Mouse (Mus musculus): Measurements from ENCODE around the gene Coro2b.
"Not testable (repeated sequence)": the region's sequence is repeated elsewhere in the genome, so short reads cannot be mapped to it uniquely, and the experiment has no call there.

The Coro2b gene

DNA sequence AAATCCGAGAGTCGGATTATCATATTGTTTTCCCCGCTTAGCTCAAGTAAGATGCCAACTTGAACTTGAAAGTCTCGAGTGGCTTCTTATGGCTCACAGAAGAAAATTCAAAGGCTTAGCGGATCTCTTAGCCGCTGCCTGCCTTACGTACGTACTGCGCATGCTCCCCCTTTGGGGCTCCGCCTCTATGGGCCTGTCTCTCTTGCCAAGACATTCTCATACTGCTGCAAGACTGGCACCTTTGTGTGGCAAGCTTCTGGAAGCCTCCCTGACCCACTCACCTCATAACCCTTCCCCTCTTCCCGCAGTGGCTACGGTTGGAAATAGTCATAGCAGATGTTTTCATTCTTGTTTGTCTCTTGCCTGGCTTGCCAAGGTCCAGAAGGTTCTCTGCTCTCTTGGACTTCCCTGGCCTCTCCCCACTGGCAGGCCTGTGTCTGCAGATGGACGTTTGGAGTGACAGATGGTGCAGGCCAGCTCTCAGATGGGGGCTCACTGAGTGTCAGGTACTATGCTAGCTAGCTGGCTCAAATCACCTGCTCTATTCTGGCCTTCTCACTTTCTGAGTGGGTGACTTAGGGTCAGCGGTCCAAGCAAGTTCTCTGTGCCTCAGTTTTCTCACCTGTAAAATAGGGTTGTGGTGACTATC is 65.2 kb downstream of the Coro2b start:
- no peak for DNase-seq (ENCODE audit: low spot score)

DNA sequence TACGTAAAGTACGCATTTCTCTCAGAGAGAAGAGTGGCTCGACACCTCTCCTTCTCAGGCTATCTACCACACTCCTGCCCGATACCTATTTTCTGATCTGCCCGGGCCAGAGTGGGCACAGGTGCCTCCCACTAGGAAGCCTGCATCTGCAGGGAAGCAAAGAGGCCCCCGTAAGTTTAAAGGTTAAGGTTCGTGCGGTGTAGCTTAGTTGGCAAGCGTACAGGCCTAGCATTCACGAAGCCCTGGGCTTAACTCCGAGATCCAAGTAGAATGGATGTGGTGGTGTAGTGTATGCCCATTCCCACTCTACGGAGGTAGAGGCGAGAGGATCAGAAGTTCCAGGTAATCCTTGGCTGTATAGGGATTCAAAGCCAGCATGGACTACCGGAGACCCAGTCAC is 65.8 kb downstream of the Coro2b start:
- no peak for DNase-seq (ENCODE audit: low spot score)

DNA sequence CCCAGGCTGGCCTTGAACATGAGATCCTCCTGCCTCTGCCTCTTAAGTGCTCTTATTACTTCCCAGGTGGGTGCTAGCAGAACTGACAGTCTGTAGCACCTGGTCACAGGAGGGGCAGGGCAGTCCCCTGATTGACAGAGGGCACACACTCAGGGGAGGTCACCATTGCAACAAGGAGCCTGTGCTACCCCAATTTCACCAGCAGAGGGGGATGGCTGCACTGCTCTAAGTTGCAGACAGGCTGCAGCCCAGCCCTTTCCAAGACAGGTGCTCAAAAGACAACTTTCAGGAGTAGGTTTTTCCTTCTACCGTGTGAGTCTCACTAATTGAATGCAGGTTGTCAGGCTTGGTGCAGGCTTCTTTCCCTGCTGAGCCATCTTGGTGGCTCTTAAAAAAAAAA is 66.4 kb downstream of the Coro2b start:
- peak; percentile 61 for DNase-seq (ENCODE audit: low spot score)

- no peak for DNase-seq (ENCODE audit: low spot score)
These were observed 67.1 kb downstream of the Coro2b start for GRCm38 (mm10) chr9:62469696-62470095.

GRCm38 (mm10) chr9:62469143-62469542 is 67.7 kb downstream of the Coro2b start:
- DNase-seq (ENCODE audit: low spot score) = no peak

DNA sequence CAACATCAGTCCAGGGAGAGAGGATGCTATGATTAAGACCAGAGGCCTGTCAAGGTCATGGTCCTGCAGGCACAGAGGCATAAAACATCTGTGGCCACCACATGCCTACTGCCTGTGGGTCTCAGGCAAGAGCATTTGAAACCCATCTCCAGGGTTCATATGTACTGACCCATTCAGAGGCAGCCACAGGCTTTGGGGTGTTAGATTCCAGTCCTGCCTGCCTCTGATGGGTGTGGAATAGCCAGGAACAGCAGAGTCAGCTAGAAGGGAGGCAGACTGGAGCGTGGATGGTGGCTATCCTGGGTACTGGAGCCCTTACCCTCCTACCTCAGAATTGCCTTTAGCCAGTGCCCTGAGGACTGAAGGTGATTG is 69.4 kb downstream of the Coro2b start:
- no peak for DNase-seq (ENCODE audit: low spot score)

- DNase-seq (ENCODE audit: low spot score) = no peak
These were observed 70.0 kb downstream of the Coro2b start for GRCm38 (mm10) chr9:62466742-62467412.

- DNase-seq (ENCODE audit: low spot score) = no peak
These were observed 70.8 kb downstream of the Coro2b start for GRCm38 (mm10) chr9:62466053-62466452.

DNA sequence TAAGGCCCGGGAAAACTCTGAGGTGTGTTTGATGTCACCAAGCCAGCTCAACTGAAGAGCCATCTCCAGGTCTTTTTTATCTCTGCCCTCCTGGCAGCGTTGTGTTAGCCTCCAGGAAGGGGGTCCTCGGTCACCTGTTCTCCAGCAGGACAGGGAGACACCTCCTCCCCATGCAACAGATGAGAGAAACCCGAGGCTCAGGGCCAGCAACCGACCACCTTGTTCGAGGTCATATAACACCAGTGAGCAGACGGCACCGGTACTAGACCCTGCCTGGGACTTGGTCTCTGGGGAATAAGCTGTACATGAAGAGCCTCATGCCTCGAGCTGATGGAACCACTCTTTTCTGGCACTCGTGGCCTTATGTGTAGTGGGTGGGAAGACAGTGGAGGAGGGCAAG is 72.1 kb downstream of the Coro2b start:
- DNase-seq (ENCODE audit: low spot score) = no peak

DNA sequence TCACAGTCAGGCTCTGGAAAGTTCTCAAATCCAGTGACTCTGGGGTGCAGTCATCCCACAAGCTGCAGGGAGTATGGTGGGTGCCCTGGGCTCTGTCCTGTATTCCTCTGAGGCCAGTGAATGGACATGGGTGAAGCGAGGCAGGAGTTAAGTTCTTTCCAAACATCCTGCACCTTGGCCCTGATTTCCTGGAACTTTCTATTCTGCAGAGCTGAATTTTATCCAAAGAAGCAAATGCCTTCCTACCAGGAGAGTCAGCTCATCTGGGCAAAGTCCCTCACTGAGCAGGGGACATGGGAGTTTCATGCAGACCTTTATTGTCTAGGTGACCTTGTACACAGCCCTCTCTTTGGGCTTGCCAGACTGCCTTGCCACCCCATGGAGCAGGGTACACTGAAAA is 75.1 kb downstream of the Coro2b start:
- peak; percentile 47 for DNase-seq (ENCODE audit: low spot score)

- DNase-seq (ENCODE audit: low spot score) = no peak
These were observed 75.7 kb downstream of the Coro2b start for GRCm38 (mm10) chr9:62461095-62461494.

DNA sequence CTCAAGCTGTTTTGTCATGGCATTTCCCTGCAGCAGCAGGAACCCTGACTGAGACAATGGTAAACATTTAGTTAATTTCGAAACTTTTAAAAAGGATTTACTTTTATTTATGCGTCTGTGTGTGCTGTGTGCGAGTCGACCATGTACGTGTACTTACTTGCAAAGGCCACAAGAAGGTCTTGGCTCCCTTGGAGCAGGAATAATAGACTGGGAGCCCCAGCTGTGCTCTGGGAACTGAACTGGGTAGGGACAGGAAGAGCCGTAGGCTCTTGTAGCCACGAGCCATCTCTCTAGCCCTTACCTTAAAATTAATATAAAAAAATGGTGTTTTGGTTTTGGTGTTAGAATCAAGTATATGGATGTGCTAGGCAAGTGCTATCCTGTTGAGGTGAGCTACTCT is 76.8 kb downstream of the Coro2b start:
- DNase-seq (ENCODE audit: low spot score) = no peak

- DNase-seq (ENCODE audit: low spot score) = no peak
These were observed 78.4 kb downstream of the Coro2b start for GRCm38 (mm10) chr9:62458457-62458856.

DNA sequence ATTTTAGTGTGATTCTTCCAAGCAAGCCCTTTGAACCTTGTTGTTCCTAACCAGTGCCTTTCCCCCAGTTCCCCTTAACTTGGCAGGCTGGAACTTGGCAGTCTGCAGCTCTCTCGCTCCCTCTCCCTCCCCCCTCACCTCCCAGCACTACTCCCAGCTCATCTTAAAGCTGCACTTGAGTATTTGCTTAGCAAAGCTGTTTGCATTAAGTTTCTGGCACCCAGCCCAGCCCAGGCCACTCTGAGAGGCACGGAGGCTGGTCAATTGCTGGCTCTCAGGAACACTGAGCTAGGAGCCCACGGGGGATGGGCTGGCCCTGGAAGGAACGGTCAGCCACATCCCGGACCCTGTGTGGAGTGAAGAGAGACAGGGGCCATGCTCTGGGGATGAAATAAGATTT is 80.8 kb downstream of the Coro2b start:
- DNase-seq (ENCODE audit: low spot score) = peak; percentile 86

- no peak for DNase-seq (ENCODE audit: low spot score)
These were observed 81.5 kb downstream of the Coro2b start for GRCm38 (mm10) chr9:62455210-62455969.

DNA sequence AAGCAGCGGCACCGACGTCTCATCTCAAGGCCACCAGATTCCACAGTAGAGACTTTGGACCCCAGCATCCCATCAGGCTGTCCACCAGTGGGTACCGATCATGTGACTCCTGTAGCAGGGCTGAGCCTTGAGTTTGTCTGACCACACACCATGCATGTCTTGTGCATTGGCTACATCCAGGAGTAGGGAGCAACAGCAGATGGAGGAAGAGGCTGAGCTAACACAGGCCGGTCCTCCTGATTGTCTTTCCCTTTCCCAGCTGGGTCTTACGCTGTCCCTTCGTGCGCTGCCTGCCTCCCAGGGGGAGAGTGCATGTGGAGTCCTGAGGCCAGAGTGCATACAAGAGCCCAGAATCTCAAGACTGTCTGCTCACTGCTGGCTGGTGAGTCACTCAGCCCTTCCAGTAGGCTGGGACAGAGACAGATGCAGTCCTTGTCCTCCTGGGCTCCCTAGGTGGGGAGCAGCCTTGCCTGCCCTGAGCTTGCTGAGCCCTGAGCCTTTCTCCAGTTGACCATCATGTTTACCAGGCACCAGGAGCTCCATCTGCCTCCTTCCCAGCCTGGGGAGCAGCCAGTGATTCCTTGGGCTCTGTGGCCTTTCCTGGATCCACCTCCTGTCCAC is 84.4 kb downstream of the Coro2b start:
- DNase-seq (ENCODE audit: low spot score) = no peak

- DNase-seq (ENCODE audit: low spot score) = no peak
These were observed 85.1 kb downstream of the Coro2b start for GRCm38 (mm10) chr9:62451585-62452372.

DNA sequence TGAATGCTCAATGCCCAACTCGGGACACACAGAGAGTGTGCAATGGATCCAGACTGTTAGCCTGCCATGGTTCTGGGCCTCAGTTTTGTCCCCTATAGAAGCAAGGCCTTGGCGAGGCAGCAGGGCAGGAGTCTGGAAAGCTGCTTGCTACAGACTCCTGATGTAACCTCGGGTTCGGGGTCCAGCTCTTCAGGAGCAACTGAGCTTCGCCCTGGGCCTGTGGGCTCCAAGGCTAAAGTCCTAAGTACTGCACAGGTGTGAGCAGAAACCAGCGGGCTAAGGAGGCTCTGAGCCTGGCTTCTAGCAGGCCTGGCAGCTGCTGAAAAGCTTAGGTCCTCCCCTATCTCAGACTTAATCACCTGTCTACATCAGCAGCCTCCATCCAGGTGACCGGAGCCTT is 86.0 kb downstream of the Coro2b start:
- DNase-seq (ENCODE audit: low spot score) = no peak

GRCm38 (mm10) chr9:62450355-62450754 is 86.5 kb downstream of the Coro2b start:
- no peak for DNase-seq (ENCODE audit: low spot score)

DNA sequence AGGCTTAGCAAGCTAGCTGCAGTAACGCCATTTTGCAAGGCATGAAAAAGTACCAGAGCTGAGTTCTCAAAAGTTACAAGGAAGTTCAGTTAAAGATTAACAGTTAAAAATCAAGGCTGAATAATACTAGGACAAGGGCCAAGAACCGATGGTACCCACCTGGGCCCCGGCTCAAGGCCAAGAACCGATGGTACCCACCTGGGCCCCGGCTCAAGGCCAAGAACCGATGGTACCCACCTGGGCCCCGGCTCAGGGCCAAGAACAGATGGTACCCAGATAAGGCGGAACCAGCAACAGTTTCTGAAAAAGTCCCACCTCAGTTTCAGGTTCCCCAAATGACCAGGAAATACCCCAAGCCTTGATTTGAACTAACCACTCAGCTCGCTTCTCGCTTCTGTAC is 89.5 kb downstream of the Coro2b start:
- not testable (repeated sequence) for DNase-seq (ENCODE audit: low spot score)

DNA sequence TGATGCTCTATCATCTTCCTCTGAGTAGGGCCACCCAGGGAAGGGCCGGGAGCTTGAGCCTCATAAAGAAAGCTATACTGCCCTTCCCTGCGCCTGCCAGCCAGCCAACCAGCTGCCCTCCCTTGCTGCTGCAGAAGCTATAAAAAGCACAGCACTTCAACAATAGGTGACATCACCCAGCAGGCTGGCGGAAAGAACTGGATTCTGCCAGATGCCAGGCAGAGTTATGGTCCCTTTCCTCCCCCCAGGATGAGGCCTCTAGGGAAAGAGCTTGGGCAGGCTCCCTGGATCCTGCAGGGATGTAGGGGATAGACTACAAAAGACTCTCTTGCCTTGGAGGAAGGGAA is 98.1 kb downstream of the Coro2b start:
- no peak for DNase-seq (ENCODE audit: low spot score)

DNA sequence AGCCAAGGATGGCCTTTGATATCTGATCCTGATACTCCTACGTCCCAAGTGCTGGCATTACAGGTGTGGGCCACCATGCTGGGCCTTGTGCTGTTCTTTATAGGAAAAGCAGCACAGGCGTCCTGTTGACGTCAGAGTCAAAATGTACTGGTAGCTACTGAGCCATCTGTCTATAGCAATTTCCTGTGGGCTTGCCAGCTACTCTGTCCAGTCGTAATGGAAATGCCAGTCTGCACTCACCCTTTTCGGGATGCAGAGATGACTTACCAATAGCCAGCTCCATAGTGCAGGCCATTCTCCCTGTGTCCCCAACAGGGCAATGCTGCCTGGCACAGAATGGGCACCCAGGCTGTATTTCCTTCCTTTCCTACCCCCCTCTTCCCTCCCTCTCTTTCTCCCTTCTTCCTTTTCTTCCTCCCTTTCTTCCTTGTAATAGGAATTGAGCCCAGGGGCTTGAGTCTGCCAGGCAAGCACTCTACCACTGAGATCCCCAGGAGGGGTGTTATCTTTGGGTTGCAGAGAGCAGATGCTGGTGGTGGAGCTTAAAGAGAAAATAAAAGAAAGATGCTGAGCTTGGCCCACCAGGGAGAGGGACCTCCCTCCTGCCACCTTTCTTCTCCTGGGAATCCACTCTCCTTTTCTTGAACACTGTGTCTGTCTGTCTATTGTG is 98.6 kb downstream of the Coro2b start:
- no peak for DNase-seq (ENCODE audit: low spot score)
